Mouse (Mus musculus) neural tube, embryonic 11.5 days (tissue): Measurements from ENCODE around the gene Efcab9. TPM values are rescaled to one million over a fixed set of nuclear protein-coding genes. Genes with fewer than 3 reads are reported as not detected.

Experiments
- ATAC-seq: fragments of 200-750 bp; cut with Nextera tagmentation; 2 replicates; pipeline ENCODE4 v1.8.0; 2017; ENCODE audit warnings: moderate number of reproducible peaks, mild to moderate bottlenecking, moderate TSS enrichment, moderate library complexity; ENCODE audit not compliant: insufficient read depth, low FRiP score, low TSS enrichment
- DNase-seq: peaks from one replicate; pipeline ENCODE4 v3.0.0-alpha.2; 2015; ENCODE audit warnings: low spot score
- H3K27ac ChIP-seq: fragments of 300-500 bp; sonication (generic); 2 replicates; pipeline ENCODE4 v1.5.1; 2014; ENCODE audit warnings: low read depth, mild to moderate bottlenecking, low read length
- H3K27me3 ChIP-seq: fragments of 300-500 bp; sonication (generic); 2 replicates; pipeline ENCODE4 v1.6.1; 2014; ENCODE audit warnings: mild to moderate bottlenecking, low read length, mixed read lengths; ENCODE audit not compliant: control insufficient read depth, insufficient read depth
- H3K36me3 ChIP-seq: fragments of 300-500 bp; sonication (generic); 2 replicates; pipeline ENCODE4 v1.6.1; 2014; ENCODE audit warnings: mild to moderate bottlenecking, low read length, moderate library complexity, mixed read lengths; ENCODE audit not compliant: control insufficient read depth, insufficient read depth
- H3K4me1 ChIP-seq: fragments of 300-500 bp; sonication (generic); 2 replicates; pipeline ENCODE4 v1.6.1; 2014; ENCODE audit warnings: low read length, mixed read lengths; ENCODE audit not compliant: control insufficient read depth, insufficient read depth
- H3K4me2 ChIP-seq: fragments of 300-500 bp; sonication (generic); 2 replicates; pipeline ENCODE4 v1.6.1; 2014; ENCODE audit warnings: low read depth, mild to moderate bottlenecking, moderate library complexity
- H3K4me3 ChIP-seq: fragments of 300-500 bp; sonication (generic); 2 replicates; pipeline ENCODE4 v1.5.1; 2014; ENCODE audit warnings: low read depth, low read length
- H3K9ac ChIP-seq: fragments of 300-500 bp; sonication (generic); 2 replicates; pipeline ENCODE4 v1.6.1; 2014; ENCODE audit warnings: mild to moderate bottlenecking, low read length
- H3K9me3 ChIP-seq: fragments of 300-500 bp; sonication (generic); 2 replicates; pipeline ENCODE4 v1.6.1; 2016; ENCODE audit warnings: low read length; ENCODE audit not compliant: control insufficient read depth
- WGBS: fragments of 180-500 bp; shearing (Covaris S2); extraction: QIAGEN DNeasy Blood & Tissue Kit; methylation state at CpG from one replicate; pipeline ENCODE4 v1.1.7; 2014; 5-methylcytosine and 5-hydroxymethylcytosine counted together
- polyA plus RNA-seq: library from polyadenylated mRNA; unstranded; fragments of >200 nt; fragmentation: Nextera tagmentation; extraction: Ambion mirVana; gene quantifications from 2 replicates; pipeline ENCODE4 v1.2.1, GENCODE M21; 2014

Efcab9 gene
- polyA plus RNA-seq, 1 experiment from 2014 or later: 0.41 TPM

GRCm38 (mm10) chr11:32536954-32537353 lies 5.1 kb upstream of the Efcab9 start:
- H3K27me3 ChIP-seq: no peaks in the 10 kb centered on the region
- ATAC-seq: peak; percentile 40; the same call in 1 of the 2 replicates

DNA sequence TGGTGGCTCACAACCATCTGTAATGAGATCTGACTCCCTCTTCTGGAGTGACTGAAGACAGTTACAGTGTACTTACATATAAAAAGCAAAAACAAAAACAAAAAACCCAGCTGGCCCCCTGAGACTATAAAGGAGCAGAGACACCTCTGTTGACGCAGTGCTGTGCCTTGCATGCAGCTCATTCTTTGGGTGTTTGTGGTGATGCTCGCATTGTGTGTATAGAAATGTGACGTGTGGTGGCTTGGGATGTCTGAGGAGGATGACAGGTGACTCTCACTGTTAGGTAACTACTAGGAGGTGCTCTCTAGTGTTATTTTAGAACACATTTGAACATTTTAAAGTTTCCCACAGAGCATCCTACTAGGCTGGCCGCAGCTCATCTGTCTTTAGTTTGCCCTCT lies 3.8 kb upstream of the Efcab9 start:
- H3K27me3 ChIP-seq: no peaks in the 10 kb centered on the region
- WGBS: 98% methylated on average over 4 of the region's 4 CpGs
- no peak overlapping the region for H3K4me3 ChIP-seq
- H3K4me1 ChIP-seq: peaks cover 18% of the 10 kb centered on the region
- H3K27ac ChIP-seq: no peak overlapping the region
- H3K9ac ChIP-seq: no peak overlapping the region
- no peak overlapping the region for H3K4me2 ChIP-seq
- no peaks in the 10 kb centered on the region for H3K36me3 ChIP-seq
- no peaks in the 10 kb centered on the region for H3K9me3 ChIP-seq
- ATAC-seq (no peak), DNase-seq (no peak)

More at GRCm38 (mm10) chr11:32536954-32537353, 5.1 kb upstream of the Efcab9 start:
- Histone ChIP-seq H3K9ac (no peak overlapping the region), H3K4me2 (no peak overlapping the region), H3K4me3 (no peak overlapping the region), H3K4me1 (peaks cover 18% of the 10 kb centered on the region), H3K27ac (0 out of 2 replicates have a peak overlapping the region, but pooled peaks have one; percentile 45), H3K9me3 (no peaks in the 10 kb centered on the region), H3K36me3 (no peaks in the 10 kb centered on the region)
- DNase-seq: peak; percentile 69
- WGBS: 34% methylated on average over 7 of the region's 7 CpGs

- Histone ChIP-seq H3K9ac (no peak overlapping the region), H3K4me2 (peak overlapping the region; percentile 94), H3K36me3 (no peaks in the 10 kb centered on the region), H3K27ac (no peak overlapping the region), H3K9me3 (no peaks in the 10 kb centered on the region), H3K4me3 (peak overlapping the region; percentile 66), H3K27me3 (no peaks in the 10 kb centered on the region), H3K4me1 (peaks cover 18% of the 10 kb centered on the region)
- DNase-seq (no peak), ATAC-seq (no peak)
- 77% methylated on average over 7 of the region's 7 CpGs for WGBS
Measured at GRCm38 (mm10) chr11:32534453-32535075, 2.7 kb upstream of the Efcab9 start.

- Histone ChIP-seq H3K9me3 (no peaks in the 10 kb centered on the region), H3K27ac (no peak overlapping the region), H3K27me3 (no peaks in the 10 kb centered on the region), H3K4me3 (peak overlapping the region; percentile 66), H3K4me2 (peak overlapping the region; percentile 94), H3K9ac (peak overlapping the region; percentile 64), H3K36me3 (no peaks in the 10 kb centered on the region), H3K4me1 (peaks cover 17% of the 10 kb centered on the region)
- peak; percentile 44 for DNase-seq
- ATAC-seq: peak; percentile 29
- 2% methylated on average over 24 of the region's 24 CpGs for WGBS
Measured at GRCm38 (mm10) chr11:32533482-32534261, 1.8 kb upstream of the Efcab9 start.

DNA sequence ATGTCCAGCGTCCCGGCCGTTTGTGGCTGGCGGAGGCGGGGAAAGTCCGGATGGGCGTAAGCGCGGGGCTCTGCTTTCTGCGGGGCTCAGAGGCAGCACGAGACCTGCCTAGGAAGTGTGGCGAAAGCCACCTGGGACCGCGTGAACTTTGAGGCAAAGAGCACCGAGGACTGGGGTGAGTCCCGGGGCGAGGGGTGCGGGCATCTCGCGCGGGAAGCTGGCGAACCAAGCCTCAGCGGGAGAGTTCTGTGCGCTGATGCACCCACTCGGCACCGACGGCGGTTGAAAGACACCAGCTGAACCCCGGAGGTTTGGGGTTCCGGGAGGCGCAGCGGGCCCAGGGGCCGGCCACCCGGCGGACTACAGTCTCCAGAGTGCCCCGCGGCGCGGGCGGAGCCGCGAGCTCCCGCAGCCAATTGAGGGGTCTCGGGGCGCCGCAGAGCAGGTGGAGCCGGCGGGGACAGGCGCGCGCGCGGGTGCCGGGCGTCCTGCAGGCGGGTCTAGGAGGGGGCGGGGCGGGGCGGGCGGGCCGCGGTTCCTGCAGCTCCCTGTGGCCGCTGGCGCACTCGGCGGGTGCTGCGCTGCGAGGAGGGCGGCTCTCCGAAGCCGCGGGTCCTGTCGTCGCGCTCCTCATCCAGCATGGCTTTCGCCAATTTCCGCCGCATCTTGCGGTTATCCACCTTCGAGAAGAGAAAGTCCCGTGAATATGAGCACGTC lies 1.0 kb upstream of the Efcab9 start, which contains the start of gene Stk10:
Gene Stk10 (plus strand): TSS at position 541 of the 717 bp plus-strand sequence.
- Histone ChIP-seq H3K4me1 (peaks cover 10% of the 10 kb centered on the region; the same call in 1 of the 2 replicates), H3K9me3 (no peaks in the 10 kb centered on the region), H3K4me3 (peak within 1 kb of the TSS; percentile 66), H3K4me2 (peak within 1 kb of the TSS; percentile 94), H3K27me3 (no peaks in the 10 kb centered on the region), H3K36me3 (no peaks in the 10 kb centered on the region), H3K27ac (no peak within 1 kb of the TSS), H3K9ac (peak within 1 kb of the TSS; percentile 64)
- DNase-seq (peak; percentile 89), ATAC-seq (peak; percentile 85)
- under 1% methylated on average over 73 of the region's 82 CpGs for whole genome bisulfite sequencing

DNA sequence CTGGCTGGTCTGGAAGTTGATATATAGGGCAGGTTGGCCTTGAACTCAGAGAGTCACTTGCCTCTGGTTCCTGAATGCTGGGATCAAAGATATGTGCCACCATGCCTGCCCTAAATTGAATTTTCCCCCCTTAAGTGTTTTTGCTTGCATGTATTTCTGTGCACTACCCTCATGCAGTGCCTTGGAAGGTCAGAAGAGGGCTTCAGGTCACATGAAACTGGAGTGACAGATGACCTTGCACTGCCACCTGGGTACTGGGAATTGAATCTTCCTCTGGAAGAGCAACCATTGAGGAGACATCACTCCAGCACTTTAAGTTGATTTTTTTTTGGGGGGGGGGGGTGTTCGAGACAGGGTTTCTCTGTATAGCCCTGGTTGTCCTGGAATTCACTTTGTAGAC lies 1.7 kb downstream of the Efcab9 start:
- no peak for DNase-seq
- no peak overlapping the region for H3K27ac ChIP-seq
- ATAC-seq: no peak
- no peaks in the 10 kb centered on the region for H3K27me3 ChIP-seq
- H3K9ac ChIP-seq: no peak overlapping the region
- H3K4me3 ChIP-seq: no peak overlapping the region
- H3K4me1 ChIP-seq: peaks cover 6% of the 10 kb centered on the region; the same call in 1 of the 2 replicates
- H3K4me2 ChIP-seq: no peak overlapping the region
- WGBS: 86% methylated on average over 1 of the region's 1 CpGs
- H3K9me3 ChIP-seq: no peaks in the 10 kb centered on the region
- no peaks in the 10 kb centered on the region for H3K36me3 ChIP-seq

- Histone ChIP-seq H3K36me3 (peaks cover 2% of the 10 kb centered on the region; the same call in 1 of the 2 replicates), H3K4me1 (no peaks in the 10 kb centered on the region), H3K9ac (no peak overlapping the region), H3K27ac (no peak overlapping the region), H3K9me3 (no peaks in the 10 kb centered on the region), H3K27me3 (no peaks in the 10 kb centered on the region), H3K4me3 (no peak overlapping the region), H3K4me2 (no peak overlapping the region)
- ATAC-seq (no peak), DNase-seq (no peak)
- 84% methylated on average over 4 of the region's 4 CpGs for WGBS
Measured at GRCm38 (mm10) chr11:32527006-32527405, 4.9 kb downstream of the Efcab9 start.

GRCm38 (mm10) chr11:32524122-32524920 lies 7.6 kb downstream of the Efcab9 start:
- WGBS: 89% methylated on average over 11 of the region's 11 CpGs
- ATAC-seq (no peak), DNase-seq (no peak)
- Histone ChIP-seq H3K9ac (no peak overlapping the region), H3K4me2 (no peak overlapping the region), H3K4me3 (no peak overlapping the region), H3K9me3 (no peaks in the 10 kb centered on the region), H3K27me3 (no peaks in the 10 kb centered on the region), H3K36me3 (peaks cover 2% of the 10 kb centered on the region; the same call in 1 of the 2 replicates), H3K27ac (no peak overlapping the region), H3K4me1 (no peaks in the 10 kb centered on the region)
